Mouse (Mus musculus): Measurements from ENCODE around the gene Lclat1. TPM values are rescaled to one million over a fixed set of nuclear protein-coding genes. Genes with fewer than 3 reads are reported as not detected.
A peak's percentile ranks its signal among the peaks of the same experiment; 100 is the strongest.

Lclat1 gene
- total and polyA plus RNA-seq, 3 experiments, result 9.6 to 10.5 TPM; not detected in 1

DNA sequence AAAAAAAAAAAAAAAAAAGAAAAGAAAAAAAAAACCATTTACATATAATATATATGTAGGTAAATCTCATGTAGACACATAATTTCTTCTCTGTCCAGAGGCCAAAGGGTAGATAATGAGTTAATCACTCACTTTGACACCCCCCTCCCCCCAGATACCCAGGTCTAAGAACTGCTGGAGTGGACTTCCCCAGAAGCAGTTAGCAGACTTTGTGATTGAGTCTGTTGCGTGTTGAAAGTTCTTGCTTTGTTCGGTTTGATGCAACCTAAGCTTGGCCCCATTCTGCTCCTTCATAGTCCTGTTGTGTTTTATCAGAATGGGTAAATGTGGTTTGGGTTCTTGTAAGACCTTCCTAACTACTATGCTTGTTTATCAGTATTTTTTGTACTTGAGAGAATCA, 45.9 kb downstream of the Lclat1 start:
- Histone ChIP-seq H3K27ac (ENCODE audit: control insufficient read depth, low read depth, low read length) (no peak overlapping the region), H3K27me3 (ENCODE audit: control insufficient read depth in 1 of 2, insufficient read depth in 2 of 2, low read length in 2 of 2) (no peaks in the 10 kb centered on the region), H3K9ac (ENCODE audit: control insufficient read depth, low read depth, low read length, poor library complexity, severe bottlenecking) (no peak overlapping the region), H3K4me1 (ENCODE audit: control insufficient read depth in 1 of 2, insufficient read depth in 2 of 2, low read length in 2 of 2) (no peaks in the 10 kb centered on the region), H3K36me3 (ENCODE audit: control insufficient read depth in 1 of 2, insufficient read depth in 2 of 2, low read length in 2 of 2) (no peaks in the 10 kb centered on the region), H3K9me3 (replicated peaks; ENCODE audit: insufficient read depth, low read length) (no peaks in the 10 kb centered on the region), H3K79me2 (ENCODE audit: control insufficient read depth, insufficient read depth, low read length, poor library complexity) (no peaks in the 10 kb centered on the region), H3K4me3 (ENCODE audit: control insufficient read depth in 1 of 2, insufficient read depth in 1 of 2, low read depth in 2 of 2, low read length in 2 of 2) (no peak overlapping the region)
- TF ChIP-seq CHD1 (IDR thresholded peaks at IDR 0.05; ENCODE audit: low read depth, low read length) (no peak), NELFE (IDR thresholded peaks at IDR 0.05; ENCODE audit: low read depth, low read length) (no peak), POLR2AphosphoS2 (IDR thresholded peaks at IDR 0.05; ENCODE audit: low read length) (no peak), MXI1 (IDR thresholded peaks at IDR 0.05; ENCODE audit: low read depth, low read length) (no peak), GABPA (IDR thresholded peaks at IDR 0.05; ENCODE audit: low read depth, low read length) (no peak)
- peak; percentile 12 for DNase-seq (ENCODE audit: low read depth, low spot score)

DNA sequence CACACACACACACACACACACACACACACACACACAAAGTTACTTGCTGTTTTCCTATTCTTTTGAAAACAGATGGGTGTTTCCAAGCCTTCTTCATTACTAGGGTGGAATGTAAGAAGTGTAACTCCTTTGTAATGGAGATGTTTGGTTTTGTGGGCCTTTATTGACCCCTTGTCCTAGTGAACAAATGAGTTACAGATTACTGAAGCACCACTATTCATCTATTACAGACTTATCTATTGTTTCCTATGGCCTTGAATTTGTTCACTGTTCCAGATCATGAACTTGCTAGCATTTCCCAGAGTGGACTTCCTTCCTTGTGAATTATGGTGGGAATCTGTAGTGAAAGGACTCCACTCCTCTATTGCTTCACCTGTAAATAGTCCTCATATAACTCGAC, 48.8 kb downstream of the Lclat1 start:
- no peak for DNase-seq (ENCODE audit: low read depth, low spot score)
- Histone ChIP-seq H3K27me3 (ENCODE audit: control insufficient read depth in 1 of 2, insufficient read depth in 2 of 2, low read length in 2 of 2) (no peaks in the 10 kb centered on the region), H3K36me3 (ENCODE audit: control insufficient read depth in 1 of 2, insufficient read depth in 2 of 2, low read length in 2 of 2) (no peaks in the 10 kb centered on the region), H3K27ac (ENCODE audit: control insufficient read depth, low read depth, low read length) (no peak overlapping the region), H3K4me3 (ENCODE audit: control insufficient read depth in 1 of 2, insufficient read depth in 1 of 2, low read depth in 2 of 2, low read length in 2 of 2) (no peak overlapping the region), H3K9me3 (replicated peaks; ENCODE audit: insufficient read depth, low read length) (no peaks in the 10 kb centered on the region), H3K79me2 (ENCODE audit: control insufficient read depth, insufficient read depth, low read length, poor library complexity) (no peaks in the 10 kb centered on the region), H3K4me1 (ENCODE audit: control insufficient read depth in 1 of 2, insufficient read depth in 2 of 2, low read length in 2 of 2) (no peaks in the 10 kb centered on the region), H3K9ac (ENCODE audit: control insufficient read depth, low read depth, low read length, poor library complexity, severe bottlenecking) (no peak overlapping the region)
- TF ChIP-seq RCOR1 (IDR thresholded peaks at IDR 0.05; ENCODE audit: low read depth, low read length) (no peak), ZNF384 (IDR thresholded peaks at IDR 0.05; ENCODE audit: low read depth, low read length) (no peak), E2F4 (IDR thresholded peaks at IDR 0.05; ENCODE audit: borderline replicate concordance, low read depth, low read length) (no peak), TBP (IDR thresholded peaks at IDR 0.05; ENCODE audit: low read depth, low read length) (no peak), USF1 (IDR thresholded peaks at IDR 0.05; ENCODE audit: low read depth, low read length) (no peak), SIN3A (IDR thresholded peaks at IDR 0.05; ENCODE audit: low read length) (no peak), NRF1 (IDR thresholded peaks at IDR 0.05; ENCODE audit: insufficient read depth, low read depth, low read length, poor library complexity, severe bottlenecking) (no peak), CTCF (IDR thresholded peaks at IDR 0.05 in 2 of 3, conservative IDR thresholded peaks at IDR 0.05 in 1 of 3; ENCODE audit: control insufficient read depth in 1 of 3, insufficient read depth in 1 of 3, low read depth in 2 of 3, low read length in 3 of 3, poor library complexity in 1 of 3, severe bottlenecking in 1 of 3) (no peak), MYB (IDR thresholded peaks at IDR 0.05; ENCODE audit: low read depth, low read length) (no peak), TCF12 (IDR thresholded peaks at IDR 0.05; ENCODE audit: low read depth, low read length) (no peak)

GRCm38 (mm10) chr17:73161795-73162194, 54.0 kb downstream of the Lclat1 start:
- Histone ChIP-seq H3K9ac (ENCODE audit: control insufficient read depth, low read depth, low read length, poor library complexity, severe bottlenecking) (no peak overlapping the region), H3K4me1 (ENCODE audit: control insufficient read depth in 1 of 2, insufficient read depth in 2 of 2, low read length in 2 of 2) (no peaks in the 10 kb centered on the region), H3K27ac (ENCODE audit: control insufficient read depth, low read depth, low read length) (no peak overlapping the region), H3K36me3 (ENCODE audit: control insufficient read depth in 1 of 2, insufficient read depth in 2 of 2, low read length in 2 of 2) (no peaks in the 10 kb centered on the region; a peak in 2 of 4 replicates), H3K4me3 (ENCODE audit: control insufficient read depth in 1 of 2, insufficient read depth in 1 of 2, low read depth in 2 of 2, low read length in 2 of 2) (no peak overlapping the region), H3K27me3 (ENCODE audit: control insufficient read depth in 1 of 2, insufficient read depth in 2 of 2, low read length in 2 of 2) (no peaks in the 10 kb centered on the region), H3K79me2 (ENCODE audit: control insufficient read depth, insufficient read depth, low read length, poor library complexity) (no peaks in the 10 kb centered on the region), H3K9me3 (replicated peaks; ENCODE audit: insufficient read depth, low read length) (no peaks in the 10 kb centered on the region)
- no peak for DNase-seq (ENCODE audit: low read depth, low spot score)
- TF ChIP-seq ZMIZ1 (IDR thresholded peaks at IDR 0.05; ENCODE audit: low read depth, low read length) (no peak), CHD2 (IDR thresholded peaks at IDR 0.05; ENCODE audit: low read length) (no peak), GATA1 (IDR thresholded peaks at IDR 0.05; ENCODE audit: low read depth, low read length) (no peak), ZNF384 (IDR thresholded peaks at IDR 0.05; ENCODE audit: low read depth, low read length) (no peak), MXI1 (IDR thresholded peaks at IDR 0.05; ENCODE audit: low read depth, low read length) (no peak)

Data from MEL (cell line).